Mouse (Mus musculus): Measurements from ENCODE around the gene Eps8l2.

Eps8l2 gene

DNA sequence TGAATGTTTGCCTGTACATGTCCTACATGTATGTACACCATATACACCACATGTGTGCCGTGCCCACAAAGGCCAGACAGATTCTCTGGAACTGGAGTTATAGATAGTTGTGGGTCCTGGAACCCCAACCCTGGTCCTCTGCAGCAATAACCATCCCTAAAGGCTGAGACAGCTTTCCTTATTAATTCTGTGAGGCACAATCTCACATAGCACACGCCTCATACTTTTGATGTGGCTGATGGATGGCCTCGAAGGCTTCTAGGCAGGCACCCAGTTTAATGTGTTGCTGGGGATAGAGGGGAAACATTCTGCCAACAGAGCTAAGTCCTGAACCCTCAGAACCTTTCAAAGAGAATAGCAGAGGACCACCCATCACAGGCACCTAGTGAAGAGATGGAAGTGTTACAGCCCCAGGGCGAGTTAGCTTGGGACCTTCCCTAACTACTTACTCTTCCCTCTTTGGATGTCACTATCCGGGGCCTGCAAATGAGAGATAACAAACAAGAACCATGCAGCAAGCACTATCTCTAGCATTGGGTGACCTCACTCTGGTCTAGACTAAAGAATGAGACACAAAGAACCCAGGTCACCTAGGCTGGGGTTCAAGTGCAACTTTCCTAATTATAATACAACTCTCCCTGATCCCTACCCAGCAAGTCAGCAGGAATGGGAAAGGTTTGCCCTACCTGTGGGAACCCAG, 25.8 kb downstream of the Eps8l2 start:
- intact Hi-C loops (cut with DNase I), result loop anchor here (5.0 to 10.0 kb wide), 3 partner anchors 100 to 270 kb away; partner anchors contain the start of genes Irf7 and Phrf1

DNA sequence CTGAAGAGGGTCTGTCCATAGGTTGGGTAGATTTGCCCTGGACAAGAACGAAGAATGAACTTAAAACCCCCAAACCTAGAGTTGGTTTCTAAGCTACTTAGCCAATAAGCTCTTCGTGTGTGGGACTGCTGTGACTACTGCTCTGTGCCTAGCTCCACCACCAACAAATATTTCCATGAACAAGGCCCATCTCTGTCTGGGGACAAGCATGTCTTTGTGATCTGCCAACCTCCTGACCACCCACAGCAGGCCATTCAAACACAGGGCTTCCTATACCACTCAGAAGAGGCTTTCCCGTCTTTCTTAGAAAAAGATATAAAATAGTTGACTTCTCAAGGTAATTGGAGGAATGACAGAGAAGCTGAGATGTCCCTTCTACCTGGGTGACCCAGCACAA, 26.4 kb downstream of the Eps8l2 start:
- intact Hi-C loops (cut with DNase I), result loop anchor here (10.0 kb wide), 2 partner anchors 100 to 270 kb away; partner anchors contain the start of gene Irf7

GRCm38 (mm10) chr7:141367358-141367757, 28.7 kb downstream of the Eps8l2 start:
- intact Hi-C loops (cut with DNase I), result loop anchor here (10.0 kb wide), 2 partner anchors 103 to 273 kb away; partner anchors contain the start of gene Irf7

DNA sequence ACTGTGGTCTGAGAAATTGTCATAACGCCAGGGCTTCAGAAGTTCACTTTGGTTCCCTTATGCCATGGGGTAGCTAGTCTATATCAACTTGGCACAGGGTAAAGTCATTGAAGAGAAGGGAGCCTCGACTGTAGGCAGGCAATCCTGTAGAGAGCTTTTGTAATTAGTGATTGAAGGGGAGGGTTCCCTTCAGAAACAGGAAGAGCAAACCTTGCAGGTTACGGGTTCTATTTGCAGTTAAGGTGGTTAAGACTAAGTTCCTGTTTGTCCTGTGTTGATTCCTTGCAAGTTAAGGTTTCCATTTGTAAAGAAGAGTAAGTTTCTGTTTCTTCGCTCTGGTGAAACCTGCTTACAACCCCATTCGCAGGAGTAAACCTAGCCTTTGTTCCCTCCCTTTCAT, 31.2 kb downstream of the Eps8l2 start:
- intact Hi-C loops (cut with DNase I), result loop anchor here (5.0 to 10.0 kb wide), 3 partner anchors 105 to 1253 kb away; partner anchors contain the start of genes Echs1, Irf7 and Paox

GRCm38 (mm10) chr7:141371942-141372595, 33.4 kb downstream of the Eps8l2 start:
- intact Hi-C loops (cut with DNase I), result loop anchor here (5.0 kb wide), 1 partner anchor 1255 kb away; the partner anchor contains the start of genes Echs1 and Paox

DNA sequence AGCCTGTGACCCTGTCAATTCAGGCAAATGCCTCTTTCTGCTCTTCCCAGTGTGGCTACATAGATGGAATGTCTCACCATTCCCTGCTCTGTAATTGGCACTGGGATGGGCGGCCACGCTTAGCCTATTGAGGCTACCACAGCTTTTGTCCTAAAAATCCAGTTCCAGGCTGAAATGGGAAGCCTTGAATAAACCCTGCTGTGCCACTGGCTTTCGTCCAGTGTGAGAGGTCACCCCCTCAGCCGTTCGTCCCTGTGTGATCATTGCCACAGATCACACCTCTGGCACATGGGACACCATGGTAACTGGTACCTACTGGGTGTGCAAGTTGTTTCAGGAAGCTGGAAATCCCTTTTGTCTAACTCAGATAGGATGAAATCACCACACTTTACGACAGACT, 34.9 kb downstream of the Eps8l2 start:
- intact Hi-C loops (cut with DNase I), result loop anchor here (5.0 kb wide), 1 partner anchor 1256 kb away; the partner anchor contains the start of genes Echs1 and Paox

- intact Hi-C loops (cut with DNase I), result loop anchor here (5.0 kb wide), 1 partner anchor 1257 kb away; the partner anchor contains the start of genes Echs1 and Paox
These were observed 35.7 kb downstream of the Eps8l2 start for GRCm38 (mm10) chr7:141374399-141374798.

DNA sequence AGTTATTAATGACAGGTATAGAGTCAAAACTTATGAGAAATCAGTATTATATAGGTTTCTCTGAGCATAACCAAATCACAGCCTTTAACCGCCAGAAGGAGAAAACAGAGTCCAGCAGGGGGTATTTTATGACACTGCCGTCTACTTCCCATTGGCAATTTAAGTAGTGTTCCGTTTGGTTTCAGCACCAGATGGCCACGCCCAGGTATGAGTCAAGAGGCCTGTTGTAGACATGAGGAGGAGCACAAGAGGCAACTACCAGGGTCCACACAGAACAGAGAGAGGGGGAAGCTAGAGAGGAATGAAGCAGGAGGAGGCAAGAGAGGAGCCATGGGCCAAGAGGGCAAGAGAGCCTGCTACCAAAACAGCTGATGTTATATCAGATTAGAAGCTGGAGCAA, 40.9 kb downstream of the Eps8l2 start:
- intact Hi-C loops (cut with DNase I), result no loop called here

- intact Hi-C loops (cut with DNase I), result no loop called here
These were observed 42.6 kb downstream of the Eps8l2 start for GRCm38 (mm10) chr7:141381068-141381835.

- intact Hi-C loops (cut with DNase I), result no loop called here
These were observed 49.3 kb downstream of the Eps8l2 start for GRCm38 (mm10) chr7:141387807-141388486.

GRCm38 (mm10) chr7:141388487-141389109, 49.9 kb downstream of the Eps8l2 start:
- intact Hi-C loops (cut with DNase I), result no loop called here

DNA sequence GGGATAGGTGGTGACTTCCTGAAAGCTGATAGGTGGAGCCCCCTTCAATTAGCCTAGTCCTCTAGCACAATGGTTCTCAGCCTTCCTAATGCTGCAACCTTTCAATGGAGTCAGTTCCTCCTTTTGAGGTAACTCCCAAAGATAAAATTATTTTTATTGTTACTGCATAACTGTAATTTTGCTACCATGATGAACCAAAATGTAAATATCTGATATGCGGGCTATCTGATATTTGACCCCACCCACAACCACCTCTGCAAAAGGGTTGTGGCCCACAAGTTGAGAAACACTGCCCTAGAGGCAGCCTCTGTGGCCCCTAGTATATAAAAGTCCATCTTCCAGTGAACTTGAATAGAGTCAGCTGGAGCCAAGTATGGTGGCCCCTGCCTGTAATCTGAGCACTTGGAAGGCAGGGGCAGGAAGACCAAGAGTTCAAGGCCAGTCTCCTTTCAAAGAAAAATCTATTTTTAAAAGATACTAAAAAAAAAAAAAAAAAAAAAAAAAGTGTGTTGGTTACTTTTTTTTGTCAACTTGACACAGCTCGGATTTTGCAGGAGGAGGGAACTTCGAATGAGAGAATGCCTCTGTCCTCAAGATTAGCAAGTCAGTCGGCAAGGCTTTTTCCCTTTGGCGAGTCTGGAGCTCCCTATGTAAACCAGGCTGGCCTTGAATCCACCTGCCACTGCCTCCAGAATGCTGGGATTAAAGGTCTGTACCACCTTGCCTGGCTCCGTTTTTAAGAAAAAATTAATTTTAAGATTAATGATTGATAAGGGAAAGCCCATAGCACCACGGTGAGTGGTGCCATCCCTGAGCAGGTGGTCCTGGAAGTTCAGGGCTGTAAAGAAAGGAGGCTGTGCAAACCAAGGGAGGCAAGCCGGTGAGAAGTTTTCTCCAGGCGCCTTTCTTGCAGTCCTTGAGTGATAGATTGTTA, 51.9 kb downstream of the Eps8l2 start:
- intact Hi-C loops (cut with DNase I), result no loop called here

DNA sequence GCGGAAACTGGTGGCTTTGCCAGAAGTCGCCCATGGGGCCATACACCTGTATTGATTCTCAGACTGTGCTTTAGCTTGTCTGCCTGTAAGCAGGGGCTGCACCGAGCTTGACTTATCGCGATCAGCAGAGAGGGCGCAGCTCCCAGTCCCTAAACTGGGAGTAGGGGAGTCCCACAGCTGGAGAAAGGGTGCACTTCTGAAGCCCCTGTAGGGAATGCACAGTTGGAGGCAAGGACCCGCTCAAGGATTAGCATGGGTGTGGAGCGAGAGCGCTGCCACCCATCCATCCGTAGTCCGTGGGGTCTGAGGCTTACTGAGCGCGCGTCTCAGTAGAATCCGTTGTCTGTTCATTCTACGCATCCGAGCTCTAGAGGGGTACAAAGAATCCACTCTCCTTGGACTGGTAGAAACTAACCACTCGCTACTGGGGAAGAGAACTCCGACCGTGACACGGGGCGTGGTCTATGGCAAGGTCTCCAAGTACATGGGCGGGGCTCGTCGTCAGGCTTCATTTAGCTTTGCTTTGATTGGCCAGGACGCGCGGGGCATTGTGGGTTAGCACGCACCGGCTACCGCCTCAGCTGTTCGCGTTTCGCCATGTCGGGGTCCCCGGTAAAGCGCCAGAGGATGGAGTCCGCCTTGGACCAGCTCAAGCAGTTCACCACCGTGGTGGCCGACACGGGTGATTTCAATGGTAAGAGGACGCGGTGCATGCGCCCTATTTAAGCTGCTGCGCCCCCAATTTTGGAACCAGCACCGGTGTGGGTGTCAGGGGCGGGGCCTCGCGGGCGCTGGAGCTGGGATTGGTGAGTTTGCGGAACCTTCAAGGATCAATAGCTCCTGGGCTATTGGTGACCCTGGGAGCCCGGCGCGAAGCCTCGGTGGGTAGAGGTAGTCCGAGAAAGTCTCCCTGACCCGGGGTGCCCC, 53.2 kb downstream of the Eps8l2 start, which contains the start of gene Taldo1:
Taldo1 (plus strand) TSS at position 575 of the 927 bp plus-strand sequence.
- intact Hi-C loops (cut with DNase I), result no loop called here

- intact Hi-C loops (cut with DNase I), result no loop called here
These were observed 54.0 kb downstream of the Eps8l2 start for GRCm38 (mm10) chr7:141392552-141393222.

DNA sequence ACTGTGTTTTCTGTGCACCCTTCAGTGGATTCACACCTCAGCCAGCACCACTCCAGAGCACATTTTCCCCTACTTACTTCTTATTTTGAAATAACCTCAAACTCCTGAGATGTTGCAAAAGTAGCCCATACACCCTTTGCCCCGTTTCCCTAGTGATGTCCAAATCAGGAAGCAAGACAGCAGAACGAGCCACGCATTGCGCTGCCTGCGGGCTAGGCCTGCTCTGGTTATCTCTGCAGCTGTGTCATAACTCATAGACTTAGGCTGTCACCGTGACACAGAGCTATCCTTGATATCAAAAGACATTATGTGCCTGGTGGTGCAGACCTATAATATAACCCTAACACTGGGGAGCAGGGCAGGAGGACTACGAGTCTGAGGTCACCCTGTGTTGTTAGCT, 55.5 kb downstream of the Eps8l2 start:
- intact Hi-C loops (cut with DNase I), result no loop called here

- intact Hi-C loops (cut with DNase I), result no loop called here
These were observed 56.1 kb downstream of the Eps8l2 start for GRCm38 (mm10) chr7:141394771-141395170.

DNA sequence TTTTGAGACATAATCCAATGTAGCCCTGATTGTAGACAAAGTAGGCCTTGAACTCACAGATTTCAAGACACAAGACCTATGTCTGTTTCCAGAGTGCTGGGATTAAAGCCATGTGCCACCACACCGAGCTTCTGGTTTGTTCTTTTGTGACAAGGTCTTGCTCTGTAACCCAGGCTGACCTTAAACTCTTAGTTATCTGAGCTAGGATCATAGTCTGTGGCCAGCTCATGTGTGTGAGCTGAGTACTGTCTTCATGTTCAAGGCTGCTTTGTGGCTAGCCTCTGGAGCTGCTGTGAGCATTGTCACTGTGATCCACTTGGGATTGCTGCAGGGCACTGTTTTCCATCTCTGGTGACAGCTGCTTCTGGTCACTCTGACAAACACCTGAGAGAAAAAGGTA, 56.7 kb downstream of the Eps8l2 start:
- intact Hi-C loops (cut with DNase I), result no loop called here

- intact Hi-C loops (cut with DNase I), result no loop called here
These were observed 64.6 kb downstream of the Eps8l2 start for GRCm38 (mm10) chr7:141403305-141403704.

Measured in adrenal gland (tissue).